Mouse (Mus musculus): ENCODE measurements around the gene Dusp16.

Gene Dusp16

DNA sequence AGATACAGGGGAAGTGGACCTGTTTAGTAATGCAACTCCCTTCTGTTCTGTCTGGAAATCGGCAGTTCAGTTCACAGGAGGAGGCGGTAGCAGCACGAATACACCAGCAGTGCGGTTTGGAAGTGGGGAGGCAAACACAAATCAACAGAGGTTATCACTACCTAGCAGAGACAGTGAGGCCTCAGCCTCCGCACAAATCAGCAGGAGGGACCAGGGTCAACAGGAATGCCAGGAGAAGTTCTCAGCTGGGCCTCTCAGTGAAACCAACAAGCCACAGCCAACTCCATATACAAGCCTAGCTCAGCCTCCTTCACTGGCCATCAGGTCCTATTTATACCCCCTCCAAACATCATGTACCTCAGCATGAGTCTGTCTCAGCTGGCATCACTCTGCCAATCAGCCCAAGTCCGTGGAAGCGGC is 10.9 kb downstream of the Dusp16 start:
- Histone ChIP-seq H3K4me1 (replicated peaks; ENCODE audit: low read depth, low read length) (peaks cover 33% of the 10 kb centered on the region), H3K27me3 (ENCODE audit: insufficient read depth, low read length) (no peaks in the 10 kb centered on the region), H3K36me3 (ENCODE audit: insufficient read depth, low read length) (no peaks in the 10 kb centered on the region; the same call in 1 of the 2 replicates), H3K9me3 (ENCODE audit: low read length) (no peaks in the 10 kb centered on the region), H3K4me3 (replicated peaks; ENCODE audit: low read length) (no peak overlapping the region)
- TF ChIP-seq NANOG (IDR thresholded peaks at IDR 0.05; ENCODE audit: borderline replicate concordance, low read length): peak; percentile 62; the same call in 1 of the 2 replicates
- no peak for TF ChIP-seq CTCF (conservative IDR thresholded peaks at IDR 0.05; ENCODE audit: low read length)

DNA sequence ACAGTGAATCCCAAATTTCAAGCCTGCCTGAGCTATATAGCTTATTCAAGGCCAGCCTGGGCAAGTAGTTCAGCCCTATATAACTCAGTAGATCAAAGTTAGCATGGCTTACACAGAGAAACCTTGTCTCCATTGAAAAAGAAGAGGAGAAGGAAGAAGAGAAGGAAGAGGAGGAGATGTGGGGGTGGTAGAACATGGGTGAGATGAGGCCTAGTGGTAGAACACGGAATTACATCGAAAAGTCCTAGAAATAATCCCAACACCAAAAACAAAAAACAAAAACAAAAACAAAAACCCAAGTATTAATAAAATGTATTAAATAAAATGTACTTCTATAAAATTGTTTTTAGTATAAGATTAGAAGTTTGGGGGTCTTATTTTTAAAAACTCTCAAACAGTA is 12.4 kb downstream of the Dusp16 start:
- H3K4me3 ChIP-seq (replicated peaks; ENCODE audit: low read length): no peak overlapping the region
- TF ChIP-seq CTCF (conservative IDR thresholded peaks at IDR 0.05; ENCODE audit: low read length): no peak; the same call in 1 of the 2 replicates
- TF ChIP-seq POU5F1 (IDR thresholded peaks at IDR 0.05; ENCODE audit: borderline replicate concordance, low read length): no peak
- no peak for TF ChIP-seq NANOG (IDR thresholded peaks at IDR 0.05; ENCODE audit: borderline replicate concordance, low read length)
- no peaks in the 10 kb centered on the region for H3K27me3 ChIP-seq (ENCODE audit: insufficient read depth, low read length)
- peaks cover 33% of the 10 kb centered on the region for H3K4me1 ChIP-seq (replicated peaks; ENCODE audit: low read depth, low read length)
- no peaks in the 10 kb centered on the region for H3K9me3 ChIP-seq (ENCODE audit: low read length)
- no peaks in the 10 kb centered on the region; the same call in 1 of the 2 replicates for H3K36me3 ChIP-seq (ENCODE audit: insufficient read depth, low read length)

DNA sequence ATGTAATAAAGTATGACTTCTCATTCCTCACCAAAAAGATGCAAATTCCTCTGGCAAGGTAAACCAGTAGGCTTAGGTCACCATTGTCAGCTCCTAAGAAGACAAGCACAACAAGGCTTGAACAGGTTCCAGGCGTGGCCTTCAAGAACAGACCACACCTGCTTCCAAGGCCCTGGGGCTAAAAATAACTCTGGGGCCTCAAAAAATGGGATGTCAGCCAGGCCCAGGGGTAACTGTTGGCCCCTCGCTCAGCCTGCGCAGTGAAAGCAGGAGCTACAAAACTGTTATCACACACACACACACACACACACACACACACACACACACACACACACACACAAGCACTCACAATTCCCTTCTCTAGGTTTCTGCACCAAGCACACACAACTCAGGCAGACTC is 18.5 kb downstream of the Dusp16 start:
- no peak overlapping the region for H3K4me3 ChIP-seq (replicated peaks; ENCODE audit: low read length)
- TF ChIP-seq CTCF (conservative IDR thresholded peaks at IDR 0.05; ENCODE audit: low read length): no peak
- TF ChIP-seq POU5F1 (IDR thresholded peaks at IDR 0.05; ENCODE audit: borderline replicate concordance, low read length): no peak
- TF ChIP-seq NANOG (IDR thresholded peaks at IDR 0.05; ENCODE audit: borderline replicate concordance, low read length): no peak
- H3K36me3 ChIP-seq (ENCODE audit: insufficient read depth, low read length): no peaks in the 10 kb centered on the region; the same call in 1 of the 2 replicates
- no peaks in the 10 kb centered on the region for H3K27me3 ChIP-seq (ENCODE audit: insufficient read depth, low read length)
- no peaks in the 10 kb centered on the region for H3K9me3 ChIP-seq (ENCODE audit: low read length)
- H3K4me1 ChIP-seq (replicated peaks; ENCODE audit: low read depth, low read length): peaks cover 12% of the 10 kb centered on the region

DNA sequence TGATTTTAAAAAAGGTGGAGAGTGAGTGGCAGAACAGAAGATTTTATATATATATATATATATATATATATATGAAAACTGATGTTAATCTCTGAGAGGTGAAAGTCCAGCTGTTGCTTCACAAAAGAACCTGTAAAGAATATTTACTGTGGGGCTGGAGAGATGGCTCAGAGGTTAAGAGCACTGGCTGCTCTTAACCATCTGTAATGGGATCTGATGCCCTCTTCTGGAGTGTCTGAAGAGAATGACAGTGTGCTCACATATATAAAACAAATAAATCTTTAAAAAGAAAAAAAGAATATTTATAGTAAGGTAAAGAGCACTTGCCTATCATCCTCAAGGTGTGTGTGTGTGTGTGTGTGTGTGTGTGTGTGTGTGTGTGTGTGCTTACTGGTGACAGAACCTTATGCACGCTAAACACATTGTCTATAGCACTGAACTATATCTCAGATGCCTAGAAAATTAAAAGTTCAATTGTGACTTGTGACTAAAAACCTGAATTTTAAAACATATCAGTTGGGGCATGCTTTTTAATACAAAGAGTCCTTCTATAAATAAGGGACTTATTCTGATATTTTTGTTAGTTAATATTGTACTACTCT is 19.0 kb downstream of the Dusp16 start:
- no peaks in the 10 kb centered on the region for H3K9me3 ChIP-seq (ENCODE audit: low read length)
- no peaks in the 10 kb centered on the region for H3K27me3 ChIP-seq (ENCODE audit: insufficient read depth, low read length)
- peaks cover 12% of the 10 kb centered on the region for H3K4me1 ChIP-seq (replicated peaks; ENCODE audit: low read depth, low read length)
- no peak overlapping the region for H3K4me3 ChIP-seq (replicated peaks; ENCODE audit: low read length)
- H3K36me3 ChIP-seq (ENCODE audit: insufficient read depth, low read length): no peaks in the 10 kb centered on the region
- TF ChIP-seq CTCF (conservative IDR thresholded peaks at IDR 0.05; ENCODE audit: low read length): no peak
- TF ChIP-seq NANOG (IDR thresholded peaks at IDR 0.05; ENCODE audit: borderline replicate concordance, low read length): no peak
- no peak for TF ChIP-seq POU5F1 (IDR thresholded peaks at IDR 0.05; ENCODE audit: borderline replicate concordance, low read length)

DNA sequence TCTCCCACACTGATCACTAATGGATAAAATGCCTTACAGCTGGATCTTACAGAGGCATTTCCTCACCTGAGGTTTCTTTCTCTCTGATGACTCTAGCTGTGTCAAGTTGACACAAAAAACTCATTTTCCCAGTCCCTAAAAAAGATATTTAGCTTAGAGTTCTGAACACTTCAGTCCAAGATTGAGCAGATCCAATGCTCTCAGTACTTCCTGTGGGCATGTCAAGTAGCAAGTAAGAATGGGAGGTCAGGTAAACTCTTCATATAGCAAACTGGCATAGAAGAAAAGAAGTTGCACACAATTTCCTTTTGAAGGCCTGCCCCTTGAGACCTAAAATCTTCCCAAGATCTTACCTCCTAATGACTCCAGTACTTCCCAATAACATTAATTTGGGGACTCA is 22.1 kb downstream of the Dusp16 start:
- H3K27me3 ChIP-seq (ENCODE audit: insufficient read depth, low read length): no peaks in the 10 kb centered on the region
- no peak overlapping the region for H3K4me3 ChIP-seq (replicated peaks; ENCODE audit: low read length)
- TF ChIP-seq POU5F1 (IDR thresholded peaks at IDR 0.05; ENCODE audit: borderline replicate concordance, low read length) (no peak), CTCF (conservative IDR thresholded peaks at IDR 0.05; ENCODE audit: low read length) (no peak), NANOG (IDR thresholded peaks at IDR 0.05; ENCODE audit: borderline replicate concordance, low read length) (no peak)
- no peaks in the 10 kb centered on the region for H3K9me3 ChIP-seq (ENCODE audit: low read length)
- H3K4me1 ChIP-seq (replicated peaks; ENCODE audit: low read depth, low read length): peaks cover 12% of the 10 kb centered on the region
- H3K36me3 ChIP-seq (ENCODE audit: insufficient read depth, low read length): no peaks in the 10 kb centered on the region

DNA sequence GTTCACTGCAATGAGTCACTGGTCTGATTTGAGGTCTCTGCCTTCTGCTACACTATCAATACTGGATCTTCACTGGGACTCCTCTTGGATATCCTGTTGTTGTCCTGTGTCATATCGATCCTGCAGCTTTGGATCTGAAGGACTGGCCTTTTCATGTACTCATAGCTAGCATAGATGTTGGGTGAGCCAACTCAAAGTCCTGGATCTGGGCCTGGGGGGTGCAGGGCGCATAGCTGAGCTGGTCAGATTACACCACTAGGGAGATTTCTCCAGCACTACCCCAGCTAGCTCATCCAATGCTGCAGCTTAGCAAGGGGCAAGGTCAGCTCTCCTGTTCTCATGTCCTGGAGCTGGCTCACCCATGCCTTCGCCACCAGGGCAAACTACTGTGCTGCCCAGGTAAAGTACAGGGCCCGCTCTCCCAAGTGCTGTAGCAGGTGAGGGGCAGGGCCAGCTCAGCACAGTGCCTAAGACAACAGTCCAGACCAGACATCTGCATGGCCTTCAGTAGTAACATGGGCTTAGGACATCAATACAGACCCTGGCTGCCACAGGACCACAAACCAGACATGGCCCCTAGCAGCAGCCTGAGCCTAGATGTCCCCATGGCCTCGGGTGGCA is 27.9 kb downstream of the Dusp16 start:
- Histone ChIP-seq H3K27me3 (ENCODE audit: insufficient read depth, low read length) (no peaks in the 10 kb centered on the region), H3K9me3 (ENCODE audit: low read length) (no peaks in the 10 kb centered on the region), H3K4me1 (replicated peaks; ENCODE audit: low read depth, low read length) (peaks cover 7% of the 10 kb centered on the region), H3K36me3 (ENCODE audit: insufficient read depth, low read length) (0 out of 2 replicates have a peak, but pooled peaks cover 8% of the 10 kb centered on the region), H3K4me3 (replicated peaks; ENCODE audit: low read length) (no peak overlapping the region)
- TF ChIP-seq NANOG (IDR thresholded peaks at IDR 0.05; ENCODE audit: borderline replicate concordance, low read length) (no peak), CTCF (conservative IDR thresholded peaks at IDR 0.05; ENCODE audit: low read length) (no peak), POU5F1 (IDR thresholded peaks at IDR 0.05; ENCODE audit: borderline replicate concordance, low read length) (no peak)

DNA sequence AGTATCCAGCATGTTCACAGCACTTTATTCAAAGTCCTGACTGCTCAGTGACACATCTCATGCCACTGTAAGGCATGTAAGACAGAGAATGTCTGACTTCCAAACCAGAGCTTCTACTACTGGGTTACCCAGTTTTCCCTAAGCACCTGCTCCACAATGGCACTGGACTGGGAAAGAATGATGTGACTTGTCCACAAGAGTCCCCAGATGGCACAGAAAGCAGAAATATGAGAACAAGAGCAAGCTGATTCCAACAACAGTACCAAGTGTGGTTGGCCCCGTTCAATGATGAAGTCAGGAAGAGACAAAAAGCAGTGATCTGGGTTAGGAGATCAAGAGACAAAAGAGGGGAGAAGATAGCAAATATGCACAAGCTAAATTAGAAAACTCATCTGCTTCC is 29.0 kb downstream of the Dusp16 start:
- H3K27me3 ChIP-seq (ENCODE audit: insufficient read depth, low read length): no peaks in the 10 kb centered on the region

DNA sequence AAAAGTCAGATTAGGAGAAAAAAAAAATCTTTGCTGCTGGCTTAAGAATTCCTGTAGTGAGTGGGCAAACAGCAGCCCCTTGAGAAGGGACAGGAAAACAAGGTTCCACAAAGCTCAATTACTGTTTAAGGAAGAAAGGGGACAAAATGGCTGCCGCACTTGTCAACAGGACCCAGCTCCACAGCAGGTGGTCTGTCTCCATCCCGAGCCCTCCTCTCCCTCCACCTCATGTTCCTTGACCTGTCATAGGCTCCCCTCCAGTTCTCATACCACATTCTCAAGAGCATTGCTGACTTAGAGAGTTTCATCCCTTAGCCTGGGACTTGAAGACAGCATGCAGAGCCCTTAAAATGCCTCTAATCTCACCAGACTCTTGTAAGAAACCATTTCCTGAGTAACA is 30.6 kb downstream of the Dusp16 start:
- TF ChIP-seq POU5F1 (IDR thresholded peaks at IDR 0.05; ENCODE audit: borderline replicate concordance, low read length) (no peak), NANOG (IDR thresholded peaks at IDR 0.05; ENCODE audit: borderline replicate concordance, low read length) (no peak), CTCF (conservative IDR thresholded peaks at IDR 0.05; ENCODE audit: low read length) (no peak)
- H3K4me3 ChIP-seq (replicated peaks; ENCODE audit: low read length): no peak overlapping the region

More for the DNA sequence above, 29.0 kb downstream of the Dusp16 start:
- no peak overlapping the region for H3K4me3 ChIP-seq (replicated peaks; ENCODE audit: low read length)
- no peaks in the 10 kb centered on the region for H3K9me3 ChIP-seq (ENCODE audit: low read length)
- peaks cover 12% of the 10 kb centered on the region; the same call in 1 of the 2 replicates for H3K36me3 ChIP-seq (ENCODE audit: insufficient read depth, low read length)
- H3K4me1 ChIP-seq (replicated peaks; ENCODE audit: low read depth, low read length): peaks cover 7% of the 10 kb centered on the region
- TF ChIP-seq POU5F1 (IDR thresholded peaks at IDR 0.05; ENCODE audit: borderline replicate concordance, low read length) (no peak), NANOG (IDR thresholded peaks at IDR 0.05; ENCODE audit: borderline replicate concordance, low read length) (no peak), CTCF (conservative IDR thresholded peaks at IDR 0.05; ENCODE audit: low read length) (no peak)

More for the DNA sequence above, 30.6 kb downstream of the Dusp16 start:
- H3K27me3 ChIP-seq (ENCODE audit: insufficient read depth, low read length): no peaks in the 10 kb centered on the region
- H3K9me3 ChIP-seq (ENCODE audit: low read length): no peaks in the 10 kb centered on the region
- peaks cover 14% of the 10 kb centered on the region; the same call in 1 of the 2 replicates for H3K36me3 ChIP-seq (ENCODE audit: insufficient read depth, low read length)
- peaks cover 9% of the 10 kb centered on the region for H3K4me1 ChIP-seq (replicated peaks; ENCODE audit: low read depth, low read length)
